Mouse (Mus musculus) myocyte (in vitro differentiated cells): Measurements from ENCODE around the gene Gdf15.

Source experiments
- CEBPB ChIP-seq: IDR thresholded peaks from 2 replicates; pipeline ENCODE4 v1.6.1; 2011; ENCODE audit warnings: mild to moderate bottlenecking, moderate library complexity; ENCODE audit not compliant: poor library complexity, insufficient read depth, severe bottlenecking
- E2F4 ChIP-seq: IDR thresholded peaks from one replicate; pipeline ENCODE4 v1.6.1; 2011; ENCODE audit warnings: mild to moderate bottlenecking, control low read depth, moderate library complexity; ENCODE audit not compliant: insufficient read depth
- MYOD1 ChIP-seq, 3 experiments: IDR thresholded peaks; one replicate each; pipeline ENCODE4 v1.6.1; 2011; ENCODE audit warnings: control low read depth in 2 of 3, low read depth in 2 of 3, mild to moderate bottlenecking in 2 of 3, moderate library complexity in 1 of 3; ENCODE audit not compliant: insufficient read length in 2 of 3, control insufficient read depth in 1 of 3
- MYOG ChIP-seq, 3 experiments: IDR thresholded peaks; one replicate each; pipeline ENCODE4 v1.6.1; 2011; ENCODE audit warnings: control low read depth in 2 of 3, low read depth in 2 of 3, mild to moderate bottlenecking in 2 of 3; ENCODE audit not compliant: insufficient read length in 2 of 3, control insufficient read depth in 1 of 3, insufficient read depth in 1 of 3
- POLR2A ChIP-seq: IDR thresholded peaks from one replicate; pipeline ENCODE4 v1.6.1; 2011; ENCODE audit warnings: low read depth, mild to moderate bottlenecking, control low read depth, moderate library complexity; ENCODE audit not compliant: insufficient read length
- POLR2AphosphoS2 ChIP-seq: IDR thresholded peaks from one replicate; pipeline ENCODE4 v1.6.1; 2011; ENCODE audit warnings: low read depth, control low read depth; ENCODE audit not compliant: insufficient read length
- REST ChIP-seq: IDR thresholded peaks from one replicate; pipeline ENCODE4 v1.6.1; 2011; ENCODE audit warnings: mild to moderate bottlenecking, control low read depth, moderate library complexity; ENCODE audit not compliant: insufficient read depth, insufficient read length
- TCF12 ChIP-seq: IDR thresholded peaks from one replicate; pipeline ENCODE4 v1.6.1; 2011; ENCODE audit warnings: mild to moderate bottlenecking, control low read depth; ENCODE audit not compliant: poor library complexity, insufficient read depth, severe bottlenecking
- TCF3 ChIP-seq: IDR thresholded peaks from one replicate; pipeline ENCODE4 v1.6.1; 2011; ENCODE audit warnings: low read depth, control low read depth; ENCODE audit not compliant: insufficient read length
- USF1 ChIP-seq: IDR thresholded peaks from one replicate; pipeline ENCODE4 v1.6.1; 2011; ENCODE audit warnings: low read depth, mild to moderate bottlenecking, control low read depth, moderate library complexity

GRCm38 (mm10) chr8:70614469-70614868 is 17.8 kb downstream of the Gdf15 start:
- TF ChIP-seq POLR2A (no peak), USF1 (no peak), MYOG (IDR thresholded peaks at IDR 0.05; ENCODE audit: control insufficient read depth in 1 of 3, insufficient read depth in 1 of 3, insufficient read length in 2 of 3, low read depth in 2 of 3) (no peak), POLR2AphosphoS2 (no peak), MYOD1 (IDR thresholded peaks at IDR 0.05; ENCODE audit: control insufficient read depth in 1 of 3, insufficient read length in 2 of 3, low read depth in 2 of 3) (no peak), CEBPB (no peak), TCF12 (no peak), REST (no peak), E2F4 (no peak), TCF3 (no peak)
